Mouse (Mus musculus) cortical plate, adult 2 months (tissue): ENCODE data around the gene Itgb2. TPM values are rescaled to one million over a fixed set of nuclear protein-coding genes. Genes with fewer than 3 reads are reported as not detected.

Experiments
- H3K27ac ChIP-seq: fragments of 200-500 bp; 2 replicates; pipeline ENCODE4 v1.5.1; 2012; ENCODE audit warnings: low read length, control low read depth, inconsistent platforms; ENCODE audit not compliant: insufficient read depth
- H3K4me1 ChIP-seq: fragments of 200-500 bp; 2 replicates; pipeline ENCODE4 v1.6.1; 2011; ENCODE audit warnings: low read length; ENCODE audit not compliant: control insufficient read depth, insufficient read depth
- H3K4me3 ChIP-seq: fragments of 200-500 bp; 2 replicates; pipeline ENCODE4 v1.5.1; 2011; ENCODE audit warnings: mild to moderate bottlenecking, low read length, control low read depth; ENCODE audit not compliant: insufficient read depth
- CTCF ChIP-seq: fragments of 200-500 bp; IDR thresholded peaks from 2 replicates; pipeline ENCODE4 v1.5.1; 2011; ENCODE audit warnings: mild to moderate bottlenecking, control low read depth, low read length; ENCODE audit not compliant: insufficient read depth; ENCODE audit errors: extremely low read depth
- POLR2A ChIP-seq: fragments of 200-500 bp; IDR thresholded peaks from 2 replicates; pipeline ENCODE4 v1.6.1; 2011; ENCODE audit warnings: mild to moderate bottlenecking, low read length, control low read depth; ENCODE audit not compliant: insufficient read depth; ENCODE audit errors: extremely low read depth
- polyA plus RNA-seq: library from polyadenylated mRNA; depleted of rRNA; stranded (reverse); fragments of >200 nt; gene quantifications from 2 replicates; pipeline ENCODE4 v1.2.3, GENCODE M21; 2012

Itgb2 gene
- polyA plus RNA-seq, 1 experiment = 6.1 TPM

DNA sequence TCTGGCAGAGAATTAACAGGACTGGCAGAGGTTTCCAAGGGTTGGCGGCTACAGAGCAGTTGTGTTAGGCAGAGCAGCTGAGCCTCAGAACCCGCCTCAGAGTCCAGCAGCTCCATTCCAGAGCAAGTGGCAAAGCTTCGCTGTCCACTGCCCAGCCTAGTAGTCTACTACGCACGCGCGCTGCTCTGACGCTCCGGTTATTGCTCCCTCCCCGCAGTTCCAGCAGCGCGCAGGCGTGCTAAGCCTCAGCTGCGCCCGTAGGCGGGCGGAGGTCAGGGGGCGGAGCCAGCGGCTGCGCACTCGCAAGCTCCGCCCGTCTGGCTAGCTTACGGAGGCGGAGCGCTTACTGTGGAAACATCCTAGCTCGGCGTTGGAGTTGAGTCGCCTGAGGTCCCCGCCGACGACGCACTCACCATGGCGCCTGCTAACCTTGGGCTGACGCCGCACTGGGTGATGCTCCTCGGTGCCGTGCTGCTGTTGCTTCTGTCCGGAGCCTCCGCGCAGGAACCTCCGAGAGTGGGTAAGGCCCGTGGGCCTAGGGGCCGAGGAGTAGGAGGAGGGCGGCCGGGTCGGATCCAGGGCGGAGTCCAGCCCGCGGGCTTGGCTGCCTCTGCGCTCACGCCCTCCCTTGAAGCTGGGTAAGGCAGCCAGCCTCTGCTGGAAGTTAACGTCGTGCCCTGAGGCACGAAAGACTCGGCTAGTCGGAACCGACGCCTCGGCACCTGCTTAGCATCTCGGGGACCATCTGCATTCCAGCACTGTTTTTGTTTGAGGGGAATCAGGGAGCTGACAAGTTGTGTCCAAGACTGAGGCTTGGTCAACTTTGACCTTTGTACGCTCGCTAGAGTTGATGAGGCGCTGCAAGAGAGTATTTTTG is 51.6 kb downstream of the Itgb2 start, which contains the start of gene Pttg1ip:
Gene Pttg1ip (plus strand): TSS at position 313 of the 877 bp plus-strand sequence.
- Histone ChIP-seq H3K27ac (peak within 1 kb of the TSS; percentile 88), H3K4me1 (peaks cover 5% of the 10 kb centered on the region; the same call in 1 of the 2 replicates), H3K4me3 (peak within 1 kb of the TSS; percentile 75)
- TF ChIP-seq POLR2A (peak; percentile 96), CTCF (no peak)

DNA sequence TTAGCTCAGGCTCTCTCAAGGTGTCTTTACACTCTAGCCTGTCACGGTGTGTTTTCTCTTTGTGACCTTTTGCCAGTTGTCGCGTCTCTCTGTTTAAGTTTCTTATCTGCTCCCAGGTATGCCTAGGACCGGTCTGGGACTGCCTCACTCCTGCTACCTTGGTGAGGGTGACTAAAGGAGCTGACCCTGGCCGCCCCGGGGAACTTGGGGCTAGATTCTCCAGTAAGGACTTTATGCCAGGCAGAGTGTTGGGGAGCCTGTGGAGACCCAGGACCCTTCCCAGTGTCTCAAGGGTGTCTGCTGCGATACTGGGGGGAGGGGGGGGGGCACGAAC is 52.2 kb downstream of the Itgb2 start:
- TF ChIP-seq CTCF (no peak), POLR2A (no peak)
- Histone ChIP-seq H3K27ac (peak overlapping the region; percentile 88; the same call in 1 of the 2 replicates), H3K4me1 (peaks cover 5% of the 10 kb centered on the region; the same call in 1 of the 2 replicates), H3K4me3 (peak overlapping the region; percentile 75)

DNA sequence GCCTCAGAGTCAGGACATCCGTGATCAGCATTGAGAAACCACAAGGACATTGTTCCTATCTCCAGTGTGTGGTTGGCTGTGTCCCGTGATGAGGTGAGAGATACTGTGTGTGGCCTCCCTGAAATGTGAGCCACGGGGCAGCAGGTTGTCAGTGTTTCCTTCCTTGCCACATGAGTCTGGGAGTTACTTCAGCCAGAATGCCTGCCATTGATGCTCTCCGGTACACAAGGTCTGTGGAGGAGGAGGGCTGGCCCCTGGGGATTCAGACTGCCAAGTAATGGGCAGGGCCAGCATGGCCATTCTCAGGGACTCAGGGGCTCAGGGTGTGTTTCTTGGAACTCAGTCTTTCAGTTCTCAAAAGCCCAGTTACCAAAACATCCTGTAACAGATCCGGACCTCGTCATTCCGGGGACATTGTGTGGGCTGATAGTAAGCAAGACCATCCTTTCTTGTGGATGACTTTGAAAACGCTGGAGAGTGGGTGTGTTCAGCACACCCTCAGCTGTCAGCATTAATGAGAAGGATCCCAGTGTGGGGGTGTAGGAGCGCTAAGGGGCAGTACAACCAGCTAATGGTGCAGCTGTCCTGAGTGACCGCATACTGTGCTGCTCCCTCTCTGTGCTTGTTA is 53.9 kb downstream of the Itgb2 start:
- H3K4me1 ChIP-seq = peaks cover 12% of the 10 kb centered on the region
- no peak overlapping the region for H3K27ac ChIP-seq
- TF ChIP-seq POLR2A (no peak), CTCF (no peak)
- peak overlapping the region; percentile 17 for H3K4me3 ChIP-seq

DNA sequence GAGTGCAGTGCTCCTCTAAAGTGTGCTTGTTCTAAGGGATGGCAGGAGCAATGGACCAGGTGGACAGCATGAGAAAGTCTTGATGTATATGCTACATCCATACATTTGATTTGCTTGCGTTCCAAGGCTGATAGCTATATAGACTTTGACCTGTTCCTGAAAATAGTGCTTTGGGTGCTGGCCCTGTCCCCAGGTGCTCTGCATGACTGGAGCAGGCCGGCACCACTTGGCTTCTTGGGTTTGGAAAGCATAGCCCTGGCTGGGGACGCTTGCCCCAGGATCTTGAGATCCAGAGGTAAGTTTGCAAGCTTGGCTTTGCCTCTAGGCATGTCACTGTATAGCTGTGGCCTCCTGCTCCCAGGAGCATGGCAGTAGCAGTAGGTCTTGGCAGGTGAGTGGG is 56.6 kb downstream of the Itgb2 start:
- H3K4me3 ChIP-seq = no peak overlapping the region
- peaks cover 20% of the 10 kb centered on the region for H3K4me1 ChIP-seq
- H3K27ac ChIP-seq = no peak overlapping the region
- TF ChIP-seq CTCF (no peak), POLR2A (no peak)

DNA sequence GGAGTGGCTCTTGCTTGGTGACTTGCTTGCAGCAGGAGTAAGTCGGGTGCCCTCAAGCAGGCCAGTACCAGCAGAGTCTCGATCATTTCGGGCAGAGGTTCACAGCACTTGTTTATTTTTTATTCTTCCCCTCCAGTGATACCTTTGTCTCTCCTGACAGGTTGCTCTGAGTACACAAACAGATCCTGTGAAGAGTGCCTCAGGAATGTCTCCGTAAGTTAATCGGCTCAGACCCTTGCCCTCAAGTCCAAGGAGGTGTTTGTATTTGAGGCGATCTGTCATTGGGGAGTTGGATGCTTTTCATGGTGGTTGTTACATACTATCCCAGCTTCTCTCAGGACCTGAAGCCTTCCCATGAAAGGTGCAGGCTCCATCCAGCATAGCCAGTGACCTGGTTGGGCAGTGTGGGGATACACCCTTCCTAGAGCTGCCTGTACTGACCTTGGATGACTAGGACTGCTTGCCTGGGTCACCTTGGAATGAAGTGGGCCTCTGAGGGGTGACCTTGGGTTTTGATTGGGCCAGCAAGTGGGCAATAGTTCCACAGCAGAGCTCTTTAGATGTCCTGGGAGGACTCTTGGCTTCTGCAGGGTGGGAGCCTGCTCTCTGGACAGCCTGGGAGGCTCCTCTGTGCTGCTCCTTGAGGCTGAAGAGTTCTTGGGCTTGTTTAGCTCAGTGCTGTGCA is 57.2 kb downstream of the Itgb2 start:
- Histone ChIP-seq H3K27ac (peak overlapping the region; percentile 34), H3K4me3 (no peak overlapping the region), H3K4me1 (peaks cover 22% of the 10 kb centered on the region)
- TF ChIP-seq CTCF (no peak), POLR2A (no peak)

DNA sequence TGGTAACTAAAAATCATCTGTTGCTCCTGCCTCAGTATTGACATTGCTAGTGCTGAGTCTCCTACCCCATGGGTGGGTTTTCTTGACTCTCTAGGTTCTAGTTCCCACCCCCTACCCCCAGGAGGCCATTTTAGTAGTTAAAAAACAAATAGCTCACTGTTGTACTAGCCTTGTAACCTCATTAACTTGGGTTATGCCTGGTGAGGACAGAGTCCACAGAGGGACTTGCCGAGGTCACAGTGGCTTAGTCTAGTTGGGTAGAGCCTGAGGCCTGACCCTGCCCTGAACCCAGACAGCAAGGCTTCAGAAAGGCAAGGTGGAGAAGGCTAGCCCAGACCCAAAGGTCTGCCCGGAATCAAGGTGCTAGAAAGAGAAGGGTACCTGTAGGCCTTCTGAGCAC is 58.0 kb downstream of the Itgb2 start:
- TF ChIP-seq CTCF (no peak), POLR2A (no peak)
- Histone ChIP-seq H3K27ac (no peak overlapping the region), H3K4me1 (peaks cover 24% of the 10 kb centered on the region), H3K4me3 (no peak overlapping the region)

DNA sequence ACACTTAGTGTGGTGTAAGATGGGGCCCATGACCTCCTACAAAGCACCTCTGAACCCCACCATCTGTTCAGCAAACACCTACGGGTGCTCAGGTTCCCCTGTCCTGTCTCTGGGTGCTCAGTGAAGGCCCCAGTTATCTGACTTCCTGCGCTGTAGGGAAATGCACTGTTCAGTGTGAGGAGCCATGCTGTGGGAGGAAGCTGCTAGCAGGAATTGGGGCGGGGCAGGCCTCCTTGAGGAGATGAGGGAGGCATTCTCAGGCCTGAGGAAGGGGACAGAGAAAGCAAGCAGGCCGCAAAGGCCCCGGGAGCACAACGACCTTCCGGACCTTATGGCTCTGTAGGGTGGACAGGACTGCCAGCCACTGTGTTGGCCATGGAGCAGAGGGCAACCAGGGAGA is 59.1 kb downstream of the Itgb2 start:
- H3K27ac ChIP-seq = peak overlapping the region; percentile 26; the same call in 1 of the 2 replicates
- TF ChIP-seq CTCF (no peak), POLR2A (no peak)
- H3K4me1 ChIP-seq = peaks cover 21% of the 10 kb centered on the region
- no peak overlapping the region for H3K4me3 ChIP-seq

DNA sequence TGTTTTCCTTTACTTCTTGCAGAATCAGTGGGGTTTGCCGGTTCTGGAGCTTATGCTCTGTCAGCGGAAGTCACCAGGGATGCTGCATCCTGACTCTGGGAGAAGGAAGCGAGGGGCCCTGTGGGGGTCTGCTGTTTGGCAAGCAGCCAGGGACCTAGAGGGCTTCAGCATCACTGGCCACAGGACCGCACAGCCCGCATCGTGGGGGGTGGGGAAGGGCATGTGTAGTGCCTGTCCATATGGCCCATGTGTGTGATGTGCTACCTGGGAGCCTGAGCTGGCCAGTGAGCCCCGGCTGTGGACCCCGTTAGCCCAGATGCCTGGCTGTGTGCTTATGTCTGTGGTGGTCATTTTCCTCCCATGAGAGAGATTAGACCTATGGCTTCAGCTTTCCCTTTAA is 59.7 kb downstream of the Itgb2 start:
- H3K27ac ChIP-seq = peak overlapping the region; percentile 41; the same call in 1 of the 2 replicates
- TF ChIP-seq CTCF = no peak
- TF ChIP-seq POLR2A = no peak
- H3K4me3 ChIP-seq = no peak overlapping the region

DNA sequence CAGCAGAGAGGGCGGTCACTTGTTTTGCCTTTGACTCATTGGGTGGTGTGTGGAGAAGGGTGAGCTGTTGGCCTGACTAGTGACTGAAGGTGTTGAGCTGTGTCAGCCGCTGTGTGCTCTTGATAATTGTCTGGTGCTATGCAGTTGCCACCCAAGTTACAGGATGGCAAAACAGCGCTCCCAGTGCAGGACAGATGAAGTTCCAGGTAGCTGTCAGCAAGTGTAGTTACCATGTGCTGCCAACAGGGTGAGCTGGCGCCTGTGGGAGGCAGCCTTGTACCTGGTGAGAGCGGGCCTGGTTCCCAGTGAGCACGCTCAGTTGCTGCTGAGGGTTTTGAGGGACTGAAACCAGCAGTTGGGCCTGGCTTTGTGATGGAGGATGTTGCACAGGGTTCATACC is 60.8 kb downstream of the Itgb2 start:
- Histone ChIP-seq H3K4me3 (no peak overlapping the region), H3K27ac (peak overlapping the region; percentile 85), H3K4me1 (peaks cover 21% of the 10 kb centered on the region)
- TF ChIP-seq POLR2A (0 out of 2 replicates have a peak, but pooled peaks have one; percentile 23), CTCF (peak; percentile 82)

More for the DNA sequence above, 59.7 kb downstream of the Itgb2 start:
- peaks cover 21% of the 10 kb centered on the region for H3K4me1 ChIP-seq
